Mouse (Mus musculus): ENCODE data around the gene Ppp1r17. TPM values are rescaled to one million over a fixed set of nuclear protein-coding genes. Genes with fewer than 3 reads are reported as not detected.

Gene Ppp1r17
- polyA plus RNA-seq, 1 experiment from 2014 or later: 3.2 TPM

DNA sequence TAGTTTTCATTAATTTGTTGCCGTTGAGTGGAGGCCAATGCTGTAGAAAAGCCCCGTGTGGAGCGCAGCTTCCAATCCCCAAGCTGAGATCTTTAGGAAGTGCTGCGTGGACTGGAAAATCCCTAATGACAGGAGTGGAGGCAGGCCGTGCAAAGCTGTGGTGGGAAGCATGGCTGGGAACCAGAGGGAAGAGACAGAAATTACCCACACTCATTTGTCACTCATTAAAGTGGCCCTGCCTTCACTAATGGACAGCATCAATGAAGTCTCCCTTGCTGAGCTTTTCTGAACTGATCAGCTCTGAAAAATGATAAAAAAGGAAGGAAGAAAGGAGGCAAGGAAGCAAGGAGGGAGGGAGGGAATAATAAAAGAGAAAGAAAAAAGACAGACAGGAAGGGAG, 12.7 kb downstream of the Ppp1r17 start:
- H3K27ac ChIP-seq (ENCODE audit: low read length): no peak overlapping the region
- H3K4me1 ChIP-seq (ENCODE audit: control insufficient read depth, insufficient read depth, low read length): peaks cover 2% of the 10 kb centered on the region; the same call in 1 of the 2 replicates
- 60% methylated on average over 5 of the region's 5 CpGs for WGBS
- no peaks in the 10 kb centered on the region for H3K27me3 ChIP-seq (ENCODE audit: control insufficient read depth, insufficient read depth, low read length)
- no peak overlapping the region for H3K4me2 ChIP-seq (ENCODE audit: low read depth, low read length)
- no peak overlapping the region for H3K4me3 ChIP-seq (ENCODE audit: low read length)
- H3K9me3 ChIP-seq (replicated peaks; ENCODE audit: control insufficient read depth, low read length): no peaks in the 10 kb centered on the region
- ATAC-seq (replicated peaks; ENCODE audit: extremely low read depth, insufficient read depth, low FRiP score): no peak
- no peaks in the 10 kb centered on the region for H3K36me3 ChIP-seq (ENCODE audit: control insufficient read depth, insufficient read depth)
- H3K9ac ChIP-seq (ENCODE audit: low read length): no peak overlapping the region

DNA sequence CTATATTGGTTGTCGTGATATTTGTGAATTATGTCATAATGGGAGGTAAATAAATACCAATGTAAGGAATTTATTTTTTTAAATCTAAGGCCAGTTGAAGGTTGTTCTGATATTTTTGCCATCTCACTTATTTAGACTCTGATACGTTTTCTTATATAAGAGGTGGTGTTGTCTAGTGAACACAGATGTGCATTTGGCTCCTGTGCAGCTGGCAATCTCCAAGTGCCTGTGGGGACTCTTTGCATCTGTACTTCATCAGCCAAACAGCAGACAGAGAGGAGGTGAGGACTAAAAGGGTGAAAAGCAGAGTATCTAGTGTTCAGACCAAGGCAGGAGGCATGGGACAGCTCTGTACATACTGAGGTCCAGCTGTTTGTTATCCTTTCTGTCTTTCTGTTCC, 14.9 kb downstream of the Ppp1r17 start:
- no peak for ATAC-seq (replicated peaks; ENCODE audit: extremely low read depth, insufficient read depth, low FRiP score)
- peaks cover 2% of the 10 kb centered on the region; the same call in 1 of the 2 replicates for H3K4me1 ChIP-seq (ENCODE audit: control insufficient read depth, insufficient read depth, low read length)
- 76% methylated on average over 2 of the region's 2 CpGs for WGBS

DNA sequence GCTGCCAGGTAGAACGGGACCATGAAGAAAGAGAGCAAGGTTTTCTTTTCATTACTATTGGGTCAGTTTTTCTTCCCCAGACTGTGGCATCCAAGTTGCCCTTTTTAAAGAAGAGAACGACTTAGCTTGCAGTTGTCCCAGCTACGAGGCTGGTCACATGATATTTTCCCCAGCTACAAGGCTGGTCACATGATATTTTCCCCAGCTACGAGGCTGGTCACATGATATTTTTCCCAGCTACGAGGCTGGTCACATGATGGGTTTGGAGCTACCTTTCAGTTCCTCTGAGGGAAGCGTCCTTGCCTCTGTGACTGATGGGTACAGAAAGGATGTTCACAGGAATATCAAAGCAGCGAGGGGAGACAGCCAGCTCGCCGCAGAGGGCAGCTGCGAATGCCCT, 17.8 kb downstream of the Ppp1r17 start:
- no peak overlapping the region for H3K27ac ChIP-seq (ENCODE audit: low read length)

More for the DNA sequence above, 14.9 kb downstream of the Ppp1r17 start:
- H3K4me3 ChIP-seq (ENCODE audit: low read length): no peak overlapping the region
- no peak overlapping the region for H3K27ac ChIP-seq (ENCODE audit: low read length)
- H3K9ac ChIP-seq (ENCODE audit: low read length): no peak overlapping the region
- no peaks in the 10 kb centered on the region for H3K36me3 ChIP-seq (ENCODE audit: control insufficient read depth, insufficient read depth)
- no peak overlapping the region for H3K4me2 ChIP-seq (ENCODE audit: low read depth, low read length)
- H3K27me3 ChIP-seq (ENCODE audit: control insufficient read depth, insufficient read depth, low read length): no peaks in the 10 kb centered on the region
- no peaks in the 10 kb centered on the region for H3K9me3 ChIP-seq (replicated peaks; ENCODE audit: control insufficient read depth, low read length)

DNA sequence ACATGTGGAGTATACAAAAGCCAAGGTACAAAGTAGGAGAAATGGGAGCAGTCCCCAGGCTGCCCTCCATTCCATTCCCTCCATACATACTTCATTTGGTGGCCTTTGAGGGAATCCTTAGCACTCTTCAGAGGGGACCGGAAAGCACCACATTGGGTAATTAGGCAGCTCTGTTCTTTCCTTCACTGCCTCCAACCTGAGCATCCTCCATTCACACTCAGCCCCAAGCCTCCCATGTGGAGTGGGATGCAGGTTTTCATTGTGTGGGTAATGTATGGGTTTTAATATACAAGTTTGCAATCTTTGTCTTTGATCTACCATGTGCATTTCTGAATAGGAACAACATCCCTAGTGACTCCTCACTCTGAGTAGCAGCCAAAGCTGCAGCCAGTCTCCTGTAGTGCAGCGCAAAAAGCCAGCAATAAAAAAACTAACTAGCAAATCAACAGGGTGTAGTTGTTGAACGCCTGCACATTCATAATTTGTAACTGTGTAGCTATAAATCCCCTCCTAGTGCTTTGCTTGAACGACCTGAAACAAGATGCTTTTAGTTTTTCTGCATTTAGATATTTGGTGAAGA, 22.3 kb downstream of the Ppp1r17 start:
- Histone ChIP-seq H3K36me3 (ENCODE audit: control insufficient read depth, insufficient read depth) (no peaks in the 10 kb centered on the region), H3K27ac (ENCODE audit: low read length) (no peak overlapping the region), H3K4me3 (ENCODE audit: low read length) (no peak overlapping the region), H3K4me1 (ENCODE audit: control insufficient read depth, insufficient read depth, low read length) (no peaks in the 10 kb centered on the region), H3K27me3 (ENCODE audit: control insufficient read depth, insufficient read depth, low read length) (no peaks in the 10 kb centered on the region), H3K9ac (ENCODE audit: low read length) (no peak overlapping the region), H3K9me3 (replicated peaks; ENCODE audit: control insufficient read depth, low read length) (no peaks in the 10 kb centered on the region), H3K4me2 (ENCODE audit: low read depth, low read length) (no peak overlapping the region)
- 69% methylated on average over 4 of the region's 4 CpGs for WGBS
- ATAC-seq (replicated peaks; ENCODE audit: extremely low read depth, insufficient read depth, low FRiP score): no peak

More for the DNA sequence above, 17.8 kb downstream of the Ppp1r17 start:
- no peaks in the 10 kb centered on the region for H3K4me1 ChIP-seq (ENCODE audit: control insufficient read depth, insufficient read depth, low read length)
- no peak overlapping the region for H3K4me3 ChIP-seq (ENCODE audit: low read length)
- ATAC-seq (replicated peaks; ENCODE audit: extremely low read depth, insufficient read depth, low FRiP score): no peak
- no peaks in the 10 kb centered on the region for H3K27me3 ChIP-seq (ENCODE audit: control insufficient read depth, insufficient read depth, low read length)
- H3K9ac ChIP-seq (ENCODE audit: low read length): no peak overlapping the region
- WGBS: 70% methylated on average over 10 of the region's 10 CpGs
- no peak overlapping the region for H3K4me2 ChIP-seq (ENCODE audit: low read depth, low read length)
- H3K9me3 ChIP-seq (replicated peaks; ENCODE audit: control insufficient read depth, low read length): no peaks in the 10 kb centered on the region
- H3K36me3 ChIP-seq (ENCODE audit: control insufficient read depth, insufficient read depth): no peaks in the 10 kb centered on the region

DNA sequence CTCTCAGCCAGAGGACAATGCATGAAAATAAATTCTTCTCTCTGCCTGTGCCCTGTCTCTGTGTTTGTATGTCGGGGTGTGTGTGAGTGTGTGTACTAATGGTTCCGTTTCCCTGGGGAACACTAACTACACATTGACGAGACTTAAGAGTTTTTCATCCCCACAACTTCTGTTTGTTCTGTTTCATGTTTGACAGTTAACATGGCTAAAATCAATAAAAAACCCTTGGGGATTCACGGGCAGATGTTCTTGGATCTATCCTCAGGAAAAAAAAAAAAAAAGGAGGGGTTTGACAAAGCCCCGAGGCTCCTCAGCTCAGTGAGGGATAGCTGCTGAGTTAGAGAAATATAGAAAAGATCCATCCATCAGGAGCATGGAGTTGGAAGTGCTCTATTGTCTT, 27.0 kb downstream of the Ppp1r17 start:
- Histone ChIP-seq H3K9ac (ENCODE audit: low read length) (no peak overlapping the region), H3K27me3 (ENCODE audit: control insufficient read depth, insufficient read depth, low read length) (no peaks in the 10 kb centered on the region), H3K36me3 (ENCODE audit: control insufficient read depth, insufficient read depth) (no peaks in the 10 kb centered on the region), H3K4me1 (ENCODE audit: control insufficient read depth, insufficient read depth, low read length) (no peaks in the 10 kb centered on the region), H3K4me3 (ENCODE audit: low read length) (no peak overlapping the region), H3K27ac (ENCODE audit: low read length) (no peak overlapping the region), H3K9me3 (replicated peaks; ENCODE audit: control insufficient read depth, low read length) (no peaks in the 10 kb centered on the region), H3K4me2 (ENCODE audit: low read depth, low read length) (no peak overlapping the region)
- no peak for ATAC-seq (replicated peaks; ENCODE audit: extremely low read depth, insufficient read depth, low FRiP score)
- WGBS: 65% methylated on average over 5 of the region's 5 CpGs

DNA sequence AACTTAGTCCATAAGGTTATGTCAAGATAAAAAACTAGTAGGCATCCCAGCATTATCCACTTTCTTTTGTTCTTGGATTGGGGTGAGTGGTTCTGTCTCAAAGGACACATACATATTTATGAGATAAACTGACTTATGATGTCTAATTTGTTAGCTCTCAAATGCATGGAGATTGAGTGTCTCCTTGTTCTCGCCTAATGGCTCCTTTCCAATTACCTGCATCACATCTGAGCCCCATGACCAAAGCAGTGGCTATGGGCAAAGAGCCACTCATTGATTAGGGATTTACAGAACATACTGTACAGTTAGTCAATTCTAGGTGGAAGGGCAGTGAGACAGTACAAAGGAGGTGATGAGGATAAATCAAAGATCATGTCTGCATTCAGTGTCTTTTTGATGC, 27.4 kb downstream of the Ppp1r17 start:
- H3K36me3 ChIP-seq (ENCODE audit: control insufficient read depth, insufficient read depth): no peaks in the 10 kb centered on the region

DNA sequence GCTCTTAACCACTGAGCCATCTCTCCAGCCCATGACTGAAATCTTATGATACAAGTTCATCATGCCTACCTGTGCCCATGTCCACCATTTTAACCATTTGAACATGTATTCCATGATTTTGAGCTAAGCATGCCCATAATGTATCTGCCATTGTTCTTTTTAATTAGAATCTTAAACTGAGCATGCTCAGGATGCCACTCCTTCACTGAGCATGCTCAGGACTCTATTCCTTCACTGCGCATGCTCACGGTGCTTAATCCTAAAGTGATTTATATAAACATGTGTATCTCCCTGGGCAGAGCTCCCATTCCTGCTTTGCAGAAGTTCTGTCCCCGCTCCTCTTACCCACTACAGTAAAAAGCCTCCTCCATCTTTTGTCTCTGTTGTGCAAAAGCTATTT, 31.3 kb downstream of the Ppp1r17 start:
- Histone ChIP-seq H3K36me3 (ENCODE audit: control insufficient read depth, insufficient read depth) (no peaks in the 10 kb centered on the region), H3K9ac (ENCODE audit: low read length) (no peak overlapping the region), H3K4me1 (ENCODE audit: control insufficient read depth, insufficient read depth, low read length) (no peaks in the 10 kb centered on the region), H3K27ac (ENCODE audit: low read length) (no peak overlapping the region), H3K4me2 (ENCODE audit: low read depth, low read length) (no peak overlapping the region), H3K4me3 (ENCODE audit: low read length) (no peak overlapping the region), H3K27me3 (ENCODE audit: control insufficient read depth, insufficient read depth, low read length) (no peaks in the 10 kb centered on the region), H3K9me3 (replicated peaks; ENCODE audit: control insufficient read depth, low read length) (no peaks in the 10 kb centered on the region)
- WGBS: 82% methylated on average over 3 of the region's 3 CpGs
- ATAC-seq (replicated peaks; ENCODE audit: extremely low read depth, insufficient read depth, low FRiP score): no peak

More for the DNA sequence above, 27.4 kb downstream of the Ppp1r17 start:
- Histone ChIP-seq H3K27ac (ENCODE audit: low read length) (no peak overlapping the region), H3K4me1 (ENCODE audit: control insufficient read depth, insufficient read depth, low read length) (no peaks in the 10 kb centered on the region), H3K9me3 (replicated peaks; ENCODE audit: control insufficient read depth, low read length) (no peaks in the 10 kb centered on the region), H3K9ac (ENCODE audit: low read length) (no peak overlapping the region), H3K4me2 (ENCODE audit: low read depth, low read length) (no peak overlapping the region), H3K4me3 (ENCODE audit: low read length) (no peak overlapping the region), H3K27me3 (ENCODE audit: control insufficient read depth, insufficient read depth, low read length) (no peaks in the 10 kb centered on the region)
- 93% methylated on average over 1 of the region's 1 CpGs for WGBS
- ATAC-seq (replicated peaks; ENCODE audit: extremely low read depth, insufficient read depth, low FRiP score): no peak

DNA sequence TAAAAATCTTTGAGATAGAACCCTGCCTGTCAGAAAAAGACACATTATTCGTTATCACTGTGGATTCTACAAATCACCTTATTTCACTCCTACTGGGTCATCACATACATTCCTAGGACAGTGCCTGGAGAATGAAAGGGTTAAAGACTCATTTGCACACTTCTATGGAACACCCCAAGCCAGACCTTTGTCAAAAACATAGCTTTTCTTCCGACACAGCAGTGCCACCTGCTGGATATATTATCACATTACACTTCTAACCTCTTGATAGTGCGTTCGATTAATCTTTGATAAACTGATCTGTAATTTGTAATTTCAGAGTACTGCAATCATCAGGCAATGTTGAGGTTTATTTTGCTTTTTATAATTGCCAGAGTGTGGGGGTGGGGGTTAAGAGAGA, 31.8 kb downstream of the Ppp1r17 start:
- Histone ChIP-seq H3K9me3 (replicated peaks; ENCODE audit: control insufficient read depth, low read length) (no peaks in the 10 kb centered on the region), H3K4me3 (ENCODE audit: low read length) (no peak overlapping the region), H3K27ac (ENCODE audit: low read length) (no peak overlapping the region), H3K4me2 (ENCODE audit: low read depth, low read length) (no peak overlapping the region), H3K4me1 (ENCODE audit: control insufficient read depth, insufficient read depth, low read length) (no peaks in the 10 kb centered on the region), H3K9ac (ENCODE audit: low read length) (no peak overlapping the region), H3K36me3 (ENCODE audit: control insufficient read depth, insufficient read depth) (no peaks in the 10 kb centered on the region), H3K27me3 (ENCODE audit: control insufficient read depth, insufficient read depth, low read length) (no peaks in the 10 kb centered on the region)
- WGBS: 27% methylated on average over 4 of the region's 4 CpGs
- no peak for ATAC-seq (replicated peaks; ENCODE audit: extremely low read depth, insufficient read depth, low FRiP score)

DNA sequence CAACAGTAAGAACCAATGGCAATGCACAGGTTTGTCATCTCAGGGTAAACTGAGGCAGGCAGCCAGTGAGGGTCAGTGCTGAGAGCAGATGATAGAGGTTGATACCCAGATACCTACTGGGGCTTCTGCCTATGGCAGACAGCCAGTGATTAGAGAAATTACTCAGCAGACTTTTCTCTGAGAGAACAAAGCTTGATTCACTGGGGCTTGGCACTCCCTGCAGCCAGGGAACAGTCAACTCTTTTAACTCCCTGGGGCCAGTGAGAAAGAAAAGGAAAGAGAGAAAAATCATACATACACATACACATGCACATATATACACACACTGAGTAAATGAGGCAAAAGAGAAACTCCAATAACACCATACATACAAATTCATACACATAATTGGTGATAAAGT, 46.4 kb downstream of the Ppp1r17 start:
- Histone ChIP-seq H3K27ac (ENCODE audit: low read length) (no peak overlapping the region), H3K4me3 (ENCODE audit: low read length) (no peak overlapping the region), H3K4me2 (ENCODE audit: low read depth, low read length) (no peak overlapping the region), H3K9ac (ENCODE audit: low read length) (no peak overlapping the region), H3K27me3 (ENCODE audit: control insufficient read depth, insufficient read depth, low read length) (no peaks in the 10 kb centered on the region), H3K36me3 (ENCODE audit: control insufficient read depth, insufficient read depth) (no peaks in the 10 kb centered on the region), H3K9me3 (replicated peaks; ENCODE audit: control insufficient read depth, low read length) (no peaks in the 10 kb centered on the region), H3K4me1 (ENCODE audit: control insufficient read depth, insufficient read depth, low read length) (no peaks in the 10 kb centered on the region)
- no peak for ATAC-seq (replicated peaks; ENCODE audit: extremely low read depth, insufficient read depth, low FRiP score)
